Mouse (Mus musculus): ENCODE data around the gene Nav1. TPM values are rescaled to one million over a fixed set of nuclear protein-coding genes. Genes with fewer than 3 reads are reported as not detected.

Nav1 gene
- polyA plus RNA-seq, 1 experiment from 2014 or later: 59.4 TPM

DNA sequence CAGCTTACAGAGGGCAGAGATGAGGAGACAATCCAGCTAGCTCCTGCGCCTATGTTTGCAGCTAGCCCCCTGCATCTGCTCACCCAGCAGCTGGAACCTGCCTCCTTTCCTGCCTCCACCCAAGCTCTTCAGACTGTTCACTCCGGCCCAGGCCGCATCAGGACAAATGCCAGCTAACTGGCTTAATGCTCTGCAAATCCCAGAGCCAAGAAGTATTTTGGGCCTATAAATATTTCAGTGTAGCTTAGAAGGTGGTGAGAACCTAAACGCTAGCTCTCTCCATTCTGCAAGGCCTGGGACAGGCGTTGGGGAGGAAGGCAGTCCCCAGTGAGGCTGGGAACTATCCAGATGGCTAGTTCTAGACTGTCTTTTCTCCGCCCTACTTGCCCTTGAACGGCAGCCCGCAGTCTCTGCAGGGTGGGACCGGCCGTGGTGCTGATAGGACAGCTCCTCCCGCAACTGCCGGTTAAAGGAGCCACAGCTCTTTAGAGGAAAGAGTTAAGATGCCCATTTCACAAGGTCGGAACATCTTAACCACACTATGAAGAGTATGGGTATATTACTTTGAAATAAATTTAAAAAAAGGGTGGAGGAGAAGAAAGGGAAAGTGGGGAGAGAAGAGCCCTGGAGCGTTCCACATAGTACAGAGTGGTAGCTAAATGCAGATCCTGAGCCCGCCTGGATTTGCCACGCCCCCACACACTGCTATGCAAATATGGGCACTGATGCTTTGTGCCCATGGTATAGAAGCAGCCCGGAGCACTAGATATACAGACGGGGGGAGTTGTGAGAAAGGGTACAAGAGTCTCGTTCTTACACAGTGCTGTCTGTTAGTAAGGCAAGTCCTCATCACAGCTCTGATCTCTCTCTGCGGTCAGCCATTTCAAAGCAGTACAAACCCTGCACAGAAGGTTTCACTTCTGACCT, 8.9 kb upstream of the Nav1 start:
- peak overlapping the region; percentile 14; the same call in 1 of the 2 replicates for H3K4me2 ChIP-seq
- H3K36me3 ChIP-seq (replicated peaks): no peaks in the 10 kb centered on the region
- no peak overlapping the region for H3K4me3 ChIP-seq
- H3K27ac ChIP-seq: no peak overlapping the region
- ATAC-seq (replicated peaks): peak; percentile 67
- no peaks in the 10 kb centered on the region for H3K9me3 ChIP-seq
- H3K4me1 ChIP-seq: peaks cover 24% of the 10 kb centered on the region
- H3K27me3 ChIP-seq (replicated peaks): no peaks in the 10 kb centered on the region
- 17% methylated on average over 20 of the region's 20 CpGs for WGBS
- no peak overlapping the region for H3K9ac ChIP-seq

DNA sequence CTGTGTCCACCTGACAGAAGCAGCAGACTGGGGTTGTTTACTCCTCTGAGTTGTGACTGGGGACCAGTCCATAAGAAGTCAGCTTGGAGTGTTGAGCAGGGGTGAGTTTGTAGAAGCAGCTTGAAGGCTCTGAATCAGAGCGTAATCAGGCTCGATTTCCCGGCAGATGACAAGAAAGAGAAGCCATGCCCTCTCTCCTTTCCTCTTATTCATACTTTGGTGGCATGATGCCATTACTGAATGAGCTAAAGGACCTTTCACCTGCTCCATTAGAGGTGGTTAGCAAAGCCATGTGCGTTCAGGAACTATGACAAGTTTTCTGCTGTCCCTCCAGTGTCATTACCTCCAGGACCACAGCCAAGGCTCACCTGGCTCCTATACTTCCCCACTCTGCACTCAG, 2.5 kb upstream of the Nav1 start:
- Histone ChIP-seq H3K27ac (no peak overlapping the region), H3K4me2 (no peak overlapping the region), H3K36me3 (replicated peaks) (no peaks in the 10 kb centered on the region), H3K9ac (no peak overlapping the region), H3K4me3 (no peak overlapping the region), H3K9me3 (no peaks in the 10 kb centered on the region), H3K27me3 (replicated peaks) (no peaks in the 10 kb centered on the region), H3K4me1 (peaks cover 3% of the 10 kb centered on the region; the same call in 1 of the 2 replicates)
- 90% methylated on average over 4 of the region's 4 CpGs for WGBS
- no peak for ATAC-seq (replicated peaks)

DNA sequence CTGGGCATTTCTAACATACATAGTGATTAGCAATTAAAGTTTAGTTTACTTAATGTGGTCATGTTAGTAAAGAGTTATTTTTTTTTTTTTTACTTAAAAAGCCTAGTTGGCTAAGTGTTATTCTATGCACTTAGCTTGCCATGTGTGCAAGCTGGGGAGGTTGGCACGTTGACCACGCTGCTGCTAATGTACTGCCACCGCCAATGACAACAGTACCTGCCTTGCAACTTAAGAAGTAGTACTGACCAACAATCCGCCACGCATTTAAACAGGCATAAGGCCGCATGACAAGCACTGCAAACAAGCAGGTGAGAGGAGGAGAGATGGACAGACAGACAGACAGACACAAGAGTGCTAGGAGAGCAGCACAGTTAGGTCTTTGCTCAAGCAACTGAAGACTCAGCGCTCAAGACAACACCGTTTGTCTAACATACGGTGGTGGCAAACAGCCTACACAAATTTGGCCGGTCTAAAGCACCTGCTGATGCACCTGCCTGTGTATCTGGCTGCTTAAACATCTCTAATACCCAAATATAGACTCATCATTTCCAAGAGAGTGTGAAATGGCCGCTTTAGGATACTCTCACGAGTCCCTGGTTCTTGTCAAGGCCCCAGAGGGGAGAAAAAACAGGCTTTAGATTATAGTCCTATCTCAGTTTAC, 610 bp downstream of the Nav1 start:
- H3K4me1 ChIP-seq: peaks cover 15% of the 10 kb centered on the region
- no peak overlapping the region for H3K4me3 ChIP-seq
- H3K27me3 ChIP-seq (replicated peaks): no peaks in the 10 kb centered on the region
- ATAC-seq (replicated peaks): no peak
- H3K9ac ChIP-seq: no peak overlapping the region
- H3K9me3 ChIP-seq: no peaks in the 10 kb centered on the region
- WGBS: 90% methylated on average over 12 of the region's 12 CpGs
- no peak overlapping the region for H3K4me2 ChIP-seq
- H3K27ac ChIP-seq: no peak overlapping the region
- H3K36me3 ChIP-seq (replicated peaks): no peaks in the 10 kb centered on the region

DNA sequence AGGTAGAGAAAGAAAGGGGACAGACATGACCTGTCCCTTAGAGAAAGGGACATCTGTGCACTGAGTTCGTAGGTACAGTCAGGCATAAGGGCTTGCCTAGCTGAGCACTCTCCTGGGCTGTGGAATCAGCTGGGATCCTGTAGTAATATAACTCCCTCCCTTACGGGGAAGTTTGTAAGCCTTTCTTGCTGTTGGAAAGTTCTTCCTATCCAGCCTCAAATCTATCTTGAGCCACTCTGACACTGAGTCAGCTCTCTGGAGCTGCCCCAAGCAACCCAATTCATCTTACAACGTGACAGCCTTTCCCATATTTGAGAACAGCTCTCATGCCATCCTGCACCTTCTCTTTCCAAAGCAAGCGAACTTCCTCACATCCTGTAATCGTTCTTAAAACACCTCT, 1.6 kb downstream of the Nav1 start:
- Histone ChIP-seq H3K9ac (no peak overlapping the region), H3K27ac (no peak overlapping the region), H3K4me3 (no peak overlapping the region), H3K36me3 (replicated peaks) (no peaks in the 10 kb centered on the region), H3K27me3 (replicated peaks) (no peaks in the 10 kb centered on the region), H3K9me3 (no peaks in the 10 kb centered on the region), H3K4me2 (no peak overlapping the region), H3K4me1 (peaks cover 20% of the 10 kb centered on the region)
- no peak for ATAC-seq (replicated peaks)
- WGBS: 82% methylated on average over 5 of the region's 5 CpGs

DNA sequence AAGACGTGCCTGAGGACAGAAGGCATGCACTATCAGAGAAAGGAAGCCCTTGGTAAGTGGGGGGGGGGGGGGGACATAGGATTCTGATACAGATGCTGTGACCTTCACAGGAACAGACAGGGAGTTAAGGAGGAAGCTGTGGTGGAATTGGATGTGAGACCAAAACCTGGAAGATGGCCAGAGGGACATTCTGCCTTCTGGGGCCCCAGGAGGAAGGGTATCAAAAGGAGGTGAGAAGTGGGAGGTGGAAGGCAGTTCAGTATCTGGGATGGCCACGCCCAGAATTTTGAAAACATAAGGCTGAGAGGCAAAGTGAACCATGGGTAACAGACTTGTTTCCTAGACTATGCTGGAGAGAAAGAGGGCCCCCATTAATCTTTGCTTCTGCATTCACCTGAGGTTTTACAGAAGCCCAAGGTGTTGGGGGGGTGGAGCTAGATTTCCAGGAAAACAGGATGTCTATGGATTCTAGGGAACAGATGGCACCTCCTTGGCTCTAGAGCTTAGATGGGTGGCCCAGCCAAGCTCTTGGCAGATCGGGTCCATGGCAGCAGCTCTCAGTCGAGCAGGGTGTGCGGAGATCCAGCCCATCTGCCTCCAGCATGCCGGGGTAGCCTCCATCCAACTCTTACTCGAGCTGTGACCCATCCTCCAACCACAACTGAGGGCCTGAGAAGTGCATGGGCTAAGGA, 2.6 kb downstream of the Nav1 start:
- peaks cover 28% of the 10 kb centered on the region for H3K4me1 ChIP-seq
- no peak for ATAC-seq (replicated peaks)
- H3K9ac ChIP-seq: no peak overlapping the region
- H3K9me3 ChIP-seq: no peaks in the 10 kb centered on the region
- no peak overlapping the region for H3K4me2 ChIP-seq
- H3K27me3 ChIP-seq (replicated peaks): no peaks in the 10 kb centered on the region
- 86% methylated on average over 7 of the region's 7 CpGs for WGBS
- no peak overlapping the region for H3K4me3 ChIP-seq
- no peaks in the 10 kb centered on the region for H3K36me3 ChIP-seq (replicated peaks)
- H3K27ac ChIP-seq: no peak overlapping the region

DNA sequence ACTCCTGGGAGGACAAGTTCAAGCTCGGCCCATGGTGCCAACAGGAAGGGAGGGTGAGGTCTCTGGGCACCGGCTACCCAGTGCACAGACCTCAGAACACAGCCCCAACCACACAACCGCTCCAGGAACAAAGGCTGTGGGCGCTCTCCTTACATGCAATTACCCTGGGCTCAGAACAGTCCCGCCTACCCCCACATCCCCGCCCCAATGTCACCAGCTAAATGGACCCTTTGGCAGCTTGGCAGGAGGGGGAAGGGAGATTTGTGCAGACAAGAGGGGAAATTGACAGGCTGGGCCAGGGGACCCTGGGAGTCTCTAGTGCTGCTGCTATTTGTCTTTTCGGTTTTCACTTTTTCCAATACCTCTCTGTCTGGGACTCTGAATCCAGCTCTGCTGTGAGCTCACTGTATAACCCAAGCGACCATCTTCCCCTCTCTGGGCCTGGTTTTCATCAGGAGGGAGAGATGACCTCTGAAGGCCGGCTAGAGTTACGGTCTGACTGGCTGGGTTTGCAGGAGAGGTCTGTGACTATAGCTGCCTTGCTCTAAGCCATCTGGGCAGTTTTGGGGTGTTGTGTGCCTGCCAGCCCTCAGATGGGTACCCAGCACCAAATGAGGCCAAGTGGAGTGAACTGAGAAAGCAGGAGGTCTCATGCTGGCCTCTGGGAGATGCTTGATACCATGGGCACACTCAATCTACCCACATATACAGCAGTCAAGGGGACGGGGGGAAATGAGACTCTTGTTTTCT, 3.8 kb downstream of the Nav1 start:
- Histone ChIP-seq H3K4me1 (peaks cover 29% of the 10 kb centered on the region), H3K36me3 (replicated peaks) (no peaks in the 10 kb centered on the region), H3K4me3 (no peak overlapping the region), H3K27ac (peak overlapping the region; percentile 22; the same call in 1 of the 2 replicates), H3K9ac (no peak overlapping the region), H3K27me3 (replicated peaks) (no peaks in the 10 kb centered on the region), H3K4me2 (no peak overlapping the region), H3K9me3 (no peaks in the 10 kb centered on the region)
- ATAC-seq (replicated peaks): peak; percentile 57
- 32% methylated on average over 11 of the region's 11 CpGs for WGBS

DNA sequence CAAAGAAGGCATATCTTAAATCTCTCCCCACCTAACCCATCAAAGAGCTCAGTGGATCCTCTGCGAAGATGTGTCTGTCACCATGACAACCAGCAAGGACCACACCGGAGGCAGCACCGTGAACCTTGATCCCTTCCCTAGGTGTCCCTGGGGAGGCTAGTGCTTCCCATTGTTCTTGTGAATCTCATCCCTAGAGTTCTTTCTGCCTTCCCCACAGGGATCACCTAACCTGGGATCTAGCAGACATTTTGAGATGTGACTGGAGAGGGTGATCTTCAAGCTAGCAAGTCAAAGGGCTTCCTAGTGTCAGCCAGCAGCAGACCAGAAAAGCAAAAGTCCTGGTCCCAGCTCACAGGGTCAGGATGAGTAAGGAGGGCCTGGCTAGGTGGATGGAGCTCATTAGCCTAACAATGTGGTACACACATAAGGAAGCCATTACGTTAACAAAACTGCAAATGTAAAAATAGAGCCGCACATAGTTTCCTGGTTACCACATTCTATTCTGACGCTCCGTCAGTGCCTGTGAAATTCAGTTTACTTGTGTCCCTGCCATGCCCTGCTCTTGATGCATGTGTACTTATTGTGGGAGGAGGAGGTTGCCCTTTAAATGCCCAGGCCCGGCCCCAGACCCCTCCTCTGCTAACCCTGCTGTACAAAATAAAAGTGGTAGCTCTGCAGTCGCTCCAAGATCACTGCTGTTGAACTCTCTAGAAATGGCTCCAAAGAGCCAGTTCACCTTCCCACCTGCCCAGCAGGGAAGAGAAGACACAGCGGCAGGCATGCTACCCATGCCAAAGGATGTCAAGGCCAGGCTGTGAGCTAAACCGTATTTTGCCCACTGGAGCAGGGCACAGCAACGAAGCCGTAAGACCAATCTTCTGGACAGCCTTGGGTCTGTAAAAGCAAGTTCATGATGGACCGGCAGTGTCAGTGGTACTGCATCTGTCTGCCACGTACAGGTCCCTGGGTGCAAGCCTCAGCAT, 6.8 kb downstream of the Nav1 start:
- H3K4me3 ChIP-seq: no peak overlapping the region
- H3K9ac ChIP-seq: no peak overlapping the region
- peaks cover 26% of the 10 kb centered on the region for H3K4me1 ChIP-seq
- no peaks in the 10 kb centered on the region for H3K9me3 ChIP-seq
- no peak overlapping the region for H3K4me2 ChIP-seq
- no peaks in the 10 kb centered on the region for H3K36me3 ChIP-seq (replicated peaks)
- ATAC-seq (replicated peaks): no peak
- 45% methylated on average over 15 of the region's 15 CpGs for WGBS
- no peaks in the 10 kb centered on the region for H3K27me3 ChIP-seq (replicated peaks)
- H3K27ac ChIP-seq: 0 out of 2 replicates have a peak overlapping the region, but pooled peaks have one; percentile 10

DNA sequence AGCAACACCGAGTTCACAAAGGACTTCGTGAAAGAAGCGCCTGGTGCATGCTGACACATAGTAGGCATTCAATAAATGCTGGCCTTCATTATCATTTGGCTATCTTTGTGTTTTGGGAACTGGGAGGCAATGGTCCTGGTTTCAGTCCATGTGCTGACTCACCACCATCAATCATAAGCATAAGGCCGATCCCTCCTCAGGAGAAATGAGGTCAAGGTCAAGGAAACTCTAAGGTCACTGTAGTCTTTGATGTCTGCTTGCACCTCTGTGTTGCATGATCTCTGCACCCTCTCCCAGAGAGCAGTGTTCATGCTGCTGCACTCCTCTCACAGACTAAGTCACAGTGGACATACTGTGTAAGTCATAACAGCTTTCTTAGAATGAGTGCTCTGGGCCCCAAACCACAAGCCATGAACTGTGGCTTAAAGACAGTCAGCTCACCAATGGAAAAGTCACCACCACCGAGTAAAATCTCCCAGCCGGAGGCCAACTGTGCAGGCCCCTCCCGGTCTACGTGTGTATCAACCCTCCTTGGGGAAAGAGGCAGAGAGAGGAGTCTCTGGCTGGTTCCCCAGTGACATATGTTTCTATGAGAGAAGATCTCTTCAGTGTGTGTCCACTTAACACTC, 8.7 kb downstream of the Nav1 start:
- H3K9me3 ChIP-seq: no peaks in the 10 kb centered on the region
- H3K4me2 ChIP-seq: no peak overlapping the region
- no peak overlapping the region for H3K27ac ChIP-seq
- H3K27me3 ChIP-seq (replicated peaks): no peaks in the 10 kb centered on the region
- H3K36me3 ChIP-seq (replicated peaks): no peaks in the 10 kb centered on the region
- peaks cover 30% of the 10 kb centered on the region for H3K4me1 ChIP-seq
- no peak for ATAC-seq (replicated peaks)
- 76% methylated on average over 8 of the region's 8 CpGs for WGBS
- no peak overlapping the region for H3K9ac ChIP-seq
- no peak overlapping the region for H3K4me3 ChIP-seq

DNA sequence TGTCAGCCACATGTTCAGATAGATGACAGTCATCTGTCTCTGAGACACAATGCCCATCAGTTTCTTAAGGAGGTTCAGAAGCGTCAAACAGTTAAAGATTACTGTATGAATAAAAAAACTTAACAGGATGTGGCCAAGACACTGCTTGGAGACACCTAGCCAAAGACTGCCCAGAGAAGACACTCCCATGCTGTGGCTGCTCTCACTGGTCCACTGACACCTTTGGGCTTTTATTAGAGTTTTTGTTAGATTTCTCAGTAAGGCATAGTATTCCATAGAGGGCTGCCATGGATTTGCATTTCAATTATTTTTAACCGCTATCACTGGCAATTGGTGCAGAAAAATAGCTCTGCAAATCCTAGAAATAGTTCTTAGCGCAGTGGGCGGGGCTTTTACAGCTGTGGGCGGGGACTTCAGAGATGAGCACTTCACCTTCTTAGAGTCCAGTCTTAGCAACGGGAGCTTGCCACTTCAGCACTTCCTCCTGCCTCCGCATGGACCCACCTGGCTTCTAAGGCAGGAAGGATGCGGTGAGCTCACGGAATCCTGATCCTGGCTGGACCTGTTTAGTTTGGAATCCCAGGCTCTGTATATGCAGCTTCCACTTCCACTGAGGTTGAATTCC, 12.7 kb downstream of the Nav1 start:
- Histone ChIP-seq H3K27ac (no peak overlapping the region), H3K27me3 (replicated peaks) (no peaks in the 10 kb centered on the region), H3K9me3 (no peaks in the 10 kb centered on the region), H3K4me2 (no peak overlapping the region), H3K4me3 (no peak overlapping the region), H3K36me3 (replicated peaks) (no peaks in the 10 kb centered on the region), H3K4me1 (peaks cover 10% of the 10 kb centered on the region), H3K9ac (no peak overlapping the region)
- ATAC-seq (replicated peaks): no peak
- WGBS: 39% methylated on average over 9 of the region's 9 CpGs

DNA sequence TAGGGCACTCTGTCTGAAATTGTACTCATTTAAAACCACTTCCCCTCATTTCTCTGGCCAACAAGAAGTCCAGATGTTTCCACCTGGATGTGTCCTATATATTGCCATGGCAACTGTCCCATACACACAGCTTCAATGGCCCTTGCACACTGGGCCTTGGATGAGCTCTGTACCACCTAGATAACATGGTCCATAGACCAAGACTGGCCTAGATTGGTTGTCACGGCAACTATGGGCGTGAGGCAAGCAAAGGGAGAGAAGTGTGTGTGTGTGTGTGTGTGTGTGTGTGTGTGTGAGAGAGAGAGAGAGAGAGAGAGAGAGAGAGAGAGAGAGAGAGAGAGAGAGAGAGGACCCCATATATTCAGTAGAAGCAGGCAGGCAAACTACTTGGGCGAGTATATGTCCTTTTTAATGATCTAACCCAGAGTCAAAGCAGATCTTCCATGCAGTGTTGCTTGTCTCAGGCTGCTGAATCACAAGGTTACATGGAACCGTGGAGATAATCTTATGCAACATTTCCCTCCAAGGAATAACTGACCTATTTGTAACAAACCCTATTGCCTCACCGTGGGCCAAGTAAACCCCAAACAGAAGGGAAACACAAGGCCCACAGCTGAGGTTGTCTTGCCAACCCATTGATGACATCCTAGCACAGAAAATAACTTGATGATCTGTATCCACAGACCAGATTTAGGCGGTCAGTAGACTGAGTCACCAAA, 13.4 kb downstream of the Nav1 start:
- peak; percentile 59 for ATAC-seq (replicated peaks)
- H3K36me3 ChIP-seq (replicated peaks): no peaks in the 10 kb centered on the region
- no peak overlapping the region for H3K4me2 ChIP-seq
- H3K27me3 ChIP-seq (replicated peaks): no peaks in the 10 kb centered on the region
- no peaks in the 10 kb centered on the region for H3K9me3 ChIP-seq
- H3K27ac ChIP-seq: no peak overlapping the region
- no peak overlapping the region for H3K4me3 ChIP-seq
- no peak overlapping the region for H3K9ac ChIP-seq
- H3K4me1 ChIP-seq: peaks cover 13% of the 10 kb centered on the region; the same call in 1 of the 2 replicates
- WGBS: 71% methylated on average over 6 of the region's 6 CpGs

All from midbrain, embryonic 15.5 days (tissue).